Mouse (Mus musculus): ENCODE data around the gene 5730596B20Rik. TPM values are rescaled to one million over a fixed set of nuclear protein-coding genes. Genes with fewer than 3 reads are reported as not detected.

The 5730596B20Rik gene
- polyA plus RNA-seq, 3 experiments from 2014 or later: not detected

DNA sequence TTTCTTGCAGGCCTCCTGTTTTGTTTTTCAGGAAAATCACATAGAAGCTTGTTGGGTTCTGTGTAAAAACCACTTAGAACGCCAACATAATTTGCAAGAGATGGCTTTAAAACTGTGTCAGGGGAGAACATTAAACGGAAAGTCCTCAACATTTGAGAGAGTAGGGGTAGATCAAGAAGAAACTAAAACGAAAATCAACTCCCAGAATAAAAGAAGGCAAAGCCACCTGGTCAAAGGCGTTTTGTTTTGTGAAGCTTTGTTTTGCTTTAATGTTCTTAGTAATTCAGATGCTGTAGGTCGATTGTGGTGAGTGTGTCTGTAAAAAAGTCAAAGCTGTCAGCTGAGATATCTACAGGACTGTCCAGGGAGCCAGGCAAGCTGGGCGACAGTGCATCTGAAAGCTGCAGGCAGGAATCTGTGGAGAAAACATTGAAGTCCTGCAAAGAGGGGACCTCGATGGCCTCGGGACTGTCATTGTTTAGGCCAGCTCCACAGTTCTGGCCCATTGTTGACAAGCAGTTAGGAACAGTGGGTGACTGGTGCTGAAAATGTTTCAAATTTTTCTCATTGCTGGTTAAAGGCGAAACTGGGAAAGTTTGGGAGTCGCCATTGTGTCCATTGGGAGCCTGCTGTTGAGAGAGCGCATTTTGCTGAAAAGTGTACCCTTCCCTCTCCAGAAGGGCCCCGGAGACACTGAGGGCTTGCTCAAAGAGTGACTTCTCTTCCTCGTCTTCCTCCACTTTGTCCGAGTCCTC, 14.5 kb upstream of the 5730596B20Rik start:
- no peak for ATAC-seq

DNA sequence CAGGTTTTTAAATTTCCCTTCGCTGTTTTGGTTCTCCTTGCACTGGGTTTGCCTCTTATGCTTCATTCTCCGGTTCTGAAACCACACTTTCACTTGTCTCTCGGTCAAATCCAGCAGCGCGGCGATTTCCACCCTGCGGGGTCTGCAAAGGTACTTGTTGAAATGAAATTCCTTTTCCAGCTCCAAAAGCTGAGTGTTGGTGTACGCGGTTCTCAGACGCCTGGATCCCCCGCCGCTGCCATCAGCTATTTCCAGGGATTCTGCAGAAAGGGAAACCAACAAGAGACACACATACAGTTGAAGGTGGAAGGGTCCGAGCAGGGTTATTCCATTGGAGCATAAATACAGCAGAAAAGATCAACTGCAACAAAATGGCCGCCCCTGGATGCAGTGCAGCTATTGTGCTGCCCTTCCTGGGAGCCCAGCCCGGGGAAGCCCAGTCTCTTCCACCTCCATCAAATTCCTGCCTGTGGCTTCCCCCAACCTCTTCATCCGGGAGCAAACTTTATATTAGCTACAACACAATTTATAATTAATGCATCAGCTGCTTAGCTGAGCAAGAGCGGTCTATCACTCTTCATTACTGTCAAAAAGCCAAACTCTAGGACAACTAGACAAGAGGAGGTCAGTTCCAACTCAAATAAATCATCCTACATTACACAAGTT, 13.8 kb upstream of the 5730596B20Rik start:
- no peak for ATAC-seq

GRCm38 (mm10) chr6:52164051-52164625, 13.2 kb upstream of the 5730596B20Rik start:
- ATAC-seq: no peak

GRCm38 (mm10) chr6:52164626-52165440, 12.5 kb upstream of the 5730596B20Rik start, which contains the start of gene Hoxa2:
Hoxa2 (minus strand) TSS chr6:52164831.
- no peak for ATAC-seq

DNA sequence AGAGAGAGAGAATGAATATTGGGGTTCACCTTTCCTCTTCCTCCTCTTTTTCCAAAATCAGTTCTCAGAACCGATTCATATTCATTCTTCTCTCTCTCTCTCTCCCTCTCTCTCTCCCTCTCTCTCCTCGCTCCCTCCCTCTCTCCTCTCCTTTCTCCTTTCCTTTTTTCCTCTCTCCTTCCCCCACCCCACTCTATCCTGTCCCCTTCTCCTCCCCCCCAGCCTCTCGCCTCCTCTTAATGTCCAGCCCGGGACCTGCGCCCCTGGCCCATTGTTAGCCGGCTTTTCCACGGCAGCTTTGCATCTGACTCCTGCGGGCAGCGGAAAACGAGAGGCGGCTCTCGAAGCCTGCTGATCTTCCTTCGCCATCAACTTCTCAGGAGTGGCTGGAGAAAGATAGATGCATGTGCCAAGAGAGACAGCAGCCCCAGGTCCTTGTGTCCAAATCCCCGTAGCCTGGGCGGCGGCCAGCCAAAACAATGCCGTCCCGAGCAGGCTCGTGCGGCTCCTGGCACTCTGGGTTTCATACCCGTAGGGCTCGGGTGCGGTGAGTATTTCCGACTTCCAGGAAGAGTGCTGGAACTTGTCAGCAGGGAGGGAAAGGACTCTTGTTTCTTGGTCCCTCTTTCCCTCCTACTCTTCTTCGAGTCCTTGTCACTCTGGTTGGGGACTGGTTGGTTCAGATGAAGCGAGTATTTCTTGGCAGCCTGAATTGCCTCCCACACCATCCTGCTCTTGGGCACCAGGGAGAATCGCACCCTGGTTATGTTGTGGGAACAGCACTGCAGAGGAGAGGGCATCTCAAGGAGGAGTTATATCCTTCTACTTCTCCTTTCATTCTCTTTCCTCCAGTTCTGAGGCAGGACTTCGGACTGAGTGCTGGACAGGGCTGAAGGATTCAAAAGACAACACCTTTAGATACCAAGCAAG, 11.6 kb upstream of the 5730596B20Rik start:
- ATAC-seq: no peak

GRCm38 (mm10) chr6:52166431-52167077, 10.7 kb upstream of the 5730596B20Rik start:
- ATAC-seq: no peak

- no peak for ATAC-seq
Observed at GRCm38 (mm10) chr6:52167176-52167575, 10.1 kb upstream of the 5730596B20Rik start.

GRCm38 (mm10) chr6:52167736-52168161, 9.5 kb upstream of the 5730596B20Rik start:
- ATAC-seq: no peak

DNA sequence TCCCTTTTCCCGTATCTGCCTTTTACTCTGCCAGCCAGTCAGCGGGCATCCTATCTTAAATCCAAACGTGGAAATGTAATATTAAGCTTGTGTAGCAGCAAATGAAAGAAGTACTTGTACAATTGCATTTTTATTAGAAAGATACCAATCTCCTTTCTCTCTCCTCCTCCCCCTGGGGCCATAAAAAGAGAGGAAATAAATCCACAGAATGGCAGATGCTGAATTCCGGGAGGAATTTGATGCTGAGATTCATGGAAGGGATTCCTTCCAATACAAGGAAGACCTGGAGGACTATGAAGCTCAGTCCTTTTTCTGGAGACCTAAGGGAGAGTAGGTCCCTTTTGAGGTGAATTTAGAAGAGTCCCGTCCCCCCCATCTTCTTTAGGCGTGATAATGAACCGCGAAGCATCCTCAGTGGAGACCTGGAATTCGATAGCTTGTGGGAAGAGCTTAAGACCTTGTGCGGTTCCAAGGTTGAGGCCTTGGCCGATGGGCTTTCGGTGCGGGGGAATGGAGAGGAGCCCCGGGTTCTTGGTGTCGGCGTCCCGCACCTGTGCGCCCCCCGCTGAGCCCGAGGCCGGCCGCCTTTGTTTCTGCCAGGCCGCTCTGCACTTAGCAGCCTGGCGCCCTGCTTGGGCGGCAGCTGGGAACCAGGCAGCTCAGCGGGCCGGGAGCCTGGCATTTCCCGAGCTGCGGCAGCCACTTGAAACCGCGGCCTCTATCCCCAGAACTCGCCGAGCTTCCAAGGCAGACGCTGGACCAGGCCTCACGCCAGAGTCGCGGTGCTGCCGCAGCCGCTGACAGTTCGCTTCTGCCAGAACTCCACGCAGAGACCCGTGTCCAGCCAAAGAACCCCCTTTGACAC, 8.9 kb upstream of the 5730596B20Rik start:
- ATAC-seq: no peak

- ATAC-seq: no peak
Observed at GRCm38 (mm10) chr6:52169499-52170165, 7.7 kb upstream of the 5730596B20Rik start.

GRCm38 (mm10) chr6:52170166-52170897, 7.0 kb upstream of the 5730596B20Rik start:
- no peak for ATAC-seq

DNA sequence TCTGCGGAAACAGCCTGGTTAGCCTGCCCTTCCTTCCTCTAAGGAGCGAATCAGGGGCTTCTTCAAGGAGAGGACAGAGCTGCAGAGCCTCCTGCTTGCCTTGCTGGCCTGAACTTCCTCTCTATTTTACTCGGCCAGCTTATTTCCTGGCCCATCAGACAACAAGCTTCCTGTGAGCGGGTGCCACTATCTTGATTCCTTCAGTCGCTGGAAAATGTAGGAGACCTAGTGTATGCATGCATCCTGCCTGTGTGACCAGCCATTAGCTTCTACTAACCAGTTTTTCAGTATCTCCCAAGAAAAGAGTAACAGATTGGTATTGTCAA, 6.4 kb upstream of the 5730596B20Rik start:
- ATAC-seq: no peak

- no peak for ATAC-seq
Observed at GRCm38 (mm10) chr6:52171331-52171730, 6.0 kb upstream of the 5730596B20Rik start.

GRCm38 (mm10) chr6:52171938-52172337, 5.4 kb upstream of the 5730596B20Rik start:
- ATAC-seq: no peak

- ATAC-seq: no peak
Observed at GRCm38 (mm10) chr6:52172501-52172900, 4.8 kb upstream of the 5730596B20Rik start.

DNA sequence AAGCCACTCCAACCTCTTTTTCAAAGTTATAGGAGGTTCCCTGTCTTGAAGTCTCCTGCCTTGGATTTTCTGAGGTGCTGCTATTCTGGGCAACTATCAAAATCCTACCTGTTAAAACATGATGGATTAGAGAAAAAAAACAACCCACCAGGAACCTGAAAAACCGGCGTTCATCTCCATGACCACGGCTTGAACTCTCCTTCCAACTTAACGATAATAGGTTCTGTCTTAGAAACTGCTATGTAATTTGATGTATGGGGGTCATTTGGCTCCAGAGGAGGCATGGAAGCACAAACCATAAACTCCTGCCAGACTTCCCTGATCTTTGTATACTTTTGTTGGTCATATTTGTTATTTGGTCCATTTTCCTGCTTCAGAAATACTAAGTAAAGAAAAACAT, 3.6 kb upstream of the 5730596B20Rik start:
- ATAC-seq: no peak

GRCm38 (mm10) chr6:52174968-52175751, 2.1 kb upstream of the 5730596B20Rik start:
- no peak for ATAC-seq

DNA sequence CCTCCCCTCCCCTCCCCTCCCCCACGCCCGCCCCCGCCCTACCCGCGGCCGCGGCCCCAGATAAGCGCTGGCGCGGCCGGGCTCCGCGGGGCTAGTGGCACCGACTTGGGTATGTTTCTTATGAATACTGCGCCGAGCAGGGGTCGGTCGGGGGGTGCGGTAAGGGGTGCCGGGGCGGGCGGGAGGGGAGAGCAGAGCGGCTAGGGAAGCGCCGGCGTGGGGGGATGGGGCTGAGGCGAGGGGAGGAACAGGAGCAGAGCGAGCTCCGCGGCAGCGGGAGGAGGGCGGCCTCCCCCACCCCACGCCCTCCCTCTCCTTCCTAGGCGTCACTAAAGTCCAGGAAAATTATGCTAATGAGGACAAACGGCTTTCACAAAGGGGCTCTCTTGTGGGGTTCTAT, 1.4 kb upstream of the 5730596B20Rik start:
- no peak for ATAC-seq

Data from inflammation-experienced regulatory T-cells, adult 6 months (primary cell).